Mouse (Mus musculus): ENCODE data around the gene Usp29. TPM values are rescaled to one million over a fixed set of nuclear protein-coding genes. Genes with fewer than 3 reads are reported as not detected.
"Not testable (repeated sequence)": the region's sequence is repeated elsewhere in the genome, so short reads cannot be mapped to it uniquely, and the experiment has no call there.

Usp29 gene
- total RNA-seq, 2 experiments from 2014 or later = not detected

DNA sequence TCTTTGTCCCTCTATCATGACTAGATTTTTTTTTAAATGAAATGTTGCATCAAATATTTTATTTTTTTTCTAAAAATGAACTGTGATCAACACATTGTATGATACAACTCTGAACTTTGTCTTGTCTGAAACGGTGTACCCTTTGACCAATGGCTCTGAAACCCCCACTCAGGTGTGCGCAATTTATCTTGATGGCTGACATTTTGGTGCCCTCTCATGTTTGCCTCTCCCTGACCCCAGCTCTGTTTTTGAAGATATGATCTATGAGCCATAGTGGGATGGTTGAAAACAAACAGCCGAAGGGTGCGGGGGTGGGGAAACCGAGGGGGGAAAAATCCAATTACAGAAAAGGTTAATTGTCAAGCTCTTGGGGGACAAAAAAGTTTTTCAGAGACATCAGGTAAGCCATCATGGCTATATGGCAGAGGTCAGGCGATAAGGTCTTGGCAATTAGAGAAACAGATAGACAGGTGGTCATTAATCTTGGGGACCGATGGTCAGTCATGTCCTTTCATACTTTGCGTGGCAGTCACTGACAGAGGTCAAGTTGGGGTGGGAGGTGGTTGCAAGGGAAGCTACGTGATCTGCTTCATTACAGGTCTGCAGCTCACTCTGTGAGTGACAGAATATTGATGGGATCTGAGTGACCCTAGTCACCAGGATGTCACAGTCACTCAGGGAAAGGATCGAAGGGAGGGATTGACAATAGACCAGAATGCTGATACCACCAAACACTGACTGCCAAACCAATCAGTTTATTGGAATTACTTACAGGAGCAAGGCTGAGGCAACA lies 125.4 kb downstream of the Usp29 start:
- ATAC-seq (replicated peaks; ENCODE audit: low FRiP score, low TSS enrichment, poor library complexity, severe bottlenecking) = no peak

DNA sequence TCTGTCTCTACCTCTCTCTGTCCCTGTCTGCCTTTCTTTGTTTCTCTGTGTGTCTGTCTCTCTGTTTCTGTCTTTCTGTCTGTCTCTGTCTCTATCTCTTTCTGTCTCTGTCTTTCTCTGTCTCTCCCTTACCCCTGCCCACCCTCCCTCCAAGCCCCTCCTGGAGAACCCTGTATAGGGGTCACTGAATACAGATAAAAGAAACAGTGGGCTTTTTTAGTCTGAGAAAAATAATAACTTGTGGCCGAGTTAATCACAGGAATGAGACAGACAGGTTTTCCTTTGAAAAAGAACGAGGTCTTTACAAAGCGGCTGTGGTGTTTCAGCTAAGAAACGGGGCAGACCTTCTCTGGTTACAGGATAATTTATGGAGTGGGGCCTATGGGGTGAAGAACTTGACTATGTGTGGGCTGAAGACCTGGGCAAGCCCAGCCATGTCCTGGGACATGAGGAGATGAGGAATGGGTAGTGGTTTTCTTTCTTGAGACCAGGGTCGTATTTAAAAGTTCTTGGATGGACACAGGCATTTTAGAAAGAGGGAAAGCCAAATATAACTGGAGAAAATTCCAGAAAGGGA lies 128.4 kb downstream of the Usp29 start:
- no peak for ATAC-seq (replicated peaks; ENCODE audit: low FRiP score, low TSS enrichment, poor library complexity, severe bottlenecking)

DNA sequence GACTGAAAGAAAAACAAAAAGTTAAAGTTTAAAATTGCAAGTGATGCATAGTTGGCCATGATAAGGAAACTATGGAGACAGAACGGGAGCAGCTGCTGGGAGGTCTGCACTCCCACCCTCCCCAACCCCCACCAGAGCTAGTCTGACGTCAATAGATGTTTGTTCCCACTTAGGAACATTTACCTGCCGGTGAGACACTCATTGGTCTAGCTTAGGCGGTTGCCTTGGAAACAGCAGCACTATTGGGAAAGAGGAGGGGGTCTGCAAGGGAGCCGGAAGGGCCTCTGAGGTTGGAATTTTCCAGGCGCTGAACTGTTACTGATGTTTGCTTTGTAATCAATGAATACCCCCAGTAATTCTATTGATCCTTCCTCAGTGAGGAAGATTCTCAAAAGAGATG lies 130.3 kb downstream of the Usp29 start:
- no peak for ATAC-seq (replicated peaks; ENCODE audit: low FRiP score, low TSS enrichment, poor library complexity, severe bottlenecking)

DNA sequence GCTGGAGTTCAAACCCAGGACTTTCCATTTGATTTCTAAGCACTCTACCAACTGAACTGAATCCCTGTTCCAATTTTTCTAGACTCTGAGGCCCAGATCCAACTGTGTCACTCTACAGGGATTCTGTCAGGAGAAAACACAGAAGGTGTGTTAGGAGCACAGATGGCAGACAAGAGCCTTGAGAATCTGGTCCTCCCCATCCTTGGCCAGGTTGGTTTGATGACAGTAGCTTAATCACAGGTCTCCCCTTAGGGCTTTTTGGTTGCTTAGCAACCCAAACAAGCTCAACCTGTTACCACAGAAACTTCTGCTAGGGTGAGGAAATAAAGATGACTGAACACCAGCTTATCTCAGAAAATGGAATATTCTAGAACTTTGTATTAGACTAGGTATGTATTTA lies 136.0 kb downstream of the Usp29 start:
- ATAC-seq (replicated peaks; ENCODE audit: low FRiP score, low TSS enrichment, poor library complexity, severe bottlenecking) = no peak

DNA sequence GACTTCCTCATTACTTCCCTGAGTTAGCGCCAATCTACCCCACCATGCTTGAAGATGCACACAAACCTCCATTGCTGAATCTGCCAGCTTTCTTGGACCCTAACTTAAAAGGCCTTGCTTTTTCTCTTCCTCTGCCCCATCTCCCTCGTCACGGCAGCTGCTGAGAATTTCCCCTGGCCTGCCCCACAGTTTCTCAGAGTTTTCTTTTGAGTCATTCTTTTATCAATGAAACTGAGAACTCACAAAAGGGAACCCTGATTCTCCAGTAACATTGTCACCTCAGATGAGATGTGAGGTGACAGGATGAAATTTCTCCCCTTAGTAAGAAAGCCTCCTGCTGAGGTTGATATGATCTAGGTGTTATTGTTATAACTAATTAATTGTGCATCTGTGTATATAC lies 138.5 kb downstream of the Usp29 start:
- ATAC-seq (replicated peaks; ENCODE audit: low FRiP score, low TSS enrichment, poor library complexity, severe bottlenecking) = no peak

DNA sequence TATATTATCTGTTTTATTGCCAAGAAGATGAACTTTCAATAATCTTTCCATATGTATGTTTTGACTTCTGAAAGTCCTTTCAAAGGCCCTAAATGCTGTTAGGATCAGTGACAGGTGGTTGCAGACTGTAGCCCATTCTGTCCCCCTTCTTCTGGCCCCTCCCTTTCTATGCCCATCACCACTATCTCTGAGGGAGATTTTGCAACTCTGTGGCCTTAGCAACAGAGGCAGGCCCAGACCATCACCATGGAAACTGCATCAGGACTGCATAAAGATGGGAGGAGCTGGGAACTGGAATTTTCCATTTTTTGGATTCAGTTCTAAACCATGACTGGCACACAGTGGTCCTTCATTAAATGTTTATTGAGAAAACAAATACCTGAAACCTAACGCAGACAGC lies 139.2 kb downstream of the Usp29 start:
- no peak for ATAC-seq (replicated peaks; ENCODE audit: low FRiP score, low TSS enrichment, poor library complexity, severe bottlenecking)

DNA sequence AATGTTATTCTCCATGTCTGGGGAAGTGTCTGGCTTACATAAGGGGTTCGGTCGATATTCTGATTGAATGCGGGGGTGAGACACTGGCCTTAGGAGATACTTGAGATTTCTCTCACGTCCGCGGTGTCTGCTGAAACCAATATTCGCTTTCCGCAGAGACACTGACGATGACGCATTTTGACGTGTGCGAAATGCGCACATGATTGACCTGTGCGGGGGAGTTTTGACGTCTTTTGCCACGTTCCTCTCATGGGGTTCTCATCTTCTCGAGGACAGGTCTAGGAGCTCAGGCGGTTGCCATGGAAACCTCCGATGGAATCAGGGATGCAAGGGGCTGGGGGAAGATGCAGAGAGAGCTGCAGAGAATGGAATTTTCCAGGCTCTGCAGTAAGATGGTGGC lies 144.1 kb downstream of the Usp29 start:
- ATAC-seq (replicated peaks; ENCODE audit: low FRiP score, low TSS enrichment, poor library complexity, severe bottlenecking) = no peak

DNA sequence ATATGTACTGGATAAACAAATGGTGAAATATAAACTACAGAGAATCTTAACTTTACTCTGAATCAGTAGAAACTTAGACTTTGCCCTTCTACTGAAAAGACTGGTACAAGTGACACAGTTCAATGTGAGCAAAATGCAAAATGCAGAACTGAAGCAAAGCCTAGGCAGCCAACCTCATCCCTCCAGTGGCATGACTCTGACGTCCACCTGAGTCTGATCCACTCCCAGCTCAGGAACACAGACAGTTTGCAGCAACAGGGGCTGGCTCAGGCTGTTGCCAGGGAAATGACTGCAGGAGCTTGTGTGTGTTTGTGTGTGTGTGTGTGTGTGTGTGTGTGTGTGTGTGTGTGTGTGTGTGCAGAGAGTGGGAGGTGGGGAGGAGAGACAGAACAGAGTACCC lies 147.8 kb downstream of the Usp29 start:
- ATAC-seq (replicated peaks; ENCODE audit: low FRiP score, low TSS enrichment, poor library complexity, severe bottlenecking) = no peak

DNA sequence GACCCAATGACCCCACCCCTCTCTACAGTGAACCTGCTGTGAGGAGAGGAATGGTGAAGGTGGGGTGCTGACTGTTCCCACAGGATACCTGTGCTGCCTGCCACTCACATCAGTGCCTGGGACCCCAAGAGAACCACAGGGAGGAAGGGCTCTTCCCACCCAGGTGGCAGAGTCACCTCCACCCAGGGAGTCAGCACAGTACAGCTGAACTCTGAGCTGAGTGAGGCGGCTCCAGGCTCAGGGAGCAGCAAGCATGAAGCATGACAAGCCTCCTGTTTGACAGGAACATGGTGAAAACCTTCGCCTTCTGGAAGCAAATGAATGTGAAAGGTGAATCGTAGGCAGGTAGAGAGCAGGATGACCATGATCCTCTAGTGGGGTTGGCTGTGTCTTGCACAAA lies 148.5 kb downstream of the Usp29 start:
- ATAC-seq (replicated peaks; ENCODE audit: low FRiP score, low TSS enrichment, poor library complexity, severe bottlenecking) = not testable (repeated sequence)

DNA sequence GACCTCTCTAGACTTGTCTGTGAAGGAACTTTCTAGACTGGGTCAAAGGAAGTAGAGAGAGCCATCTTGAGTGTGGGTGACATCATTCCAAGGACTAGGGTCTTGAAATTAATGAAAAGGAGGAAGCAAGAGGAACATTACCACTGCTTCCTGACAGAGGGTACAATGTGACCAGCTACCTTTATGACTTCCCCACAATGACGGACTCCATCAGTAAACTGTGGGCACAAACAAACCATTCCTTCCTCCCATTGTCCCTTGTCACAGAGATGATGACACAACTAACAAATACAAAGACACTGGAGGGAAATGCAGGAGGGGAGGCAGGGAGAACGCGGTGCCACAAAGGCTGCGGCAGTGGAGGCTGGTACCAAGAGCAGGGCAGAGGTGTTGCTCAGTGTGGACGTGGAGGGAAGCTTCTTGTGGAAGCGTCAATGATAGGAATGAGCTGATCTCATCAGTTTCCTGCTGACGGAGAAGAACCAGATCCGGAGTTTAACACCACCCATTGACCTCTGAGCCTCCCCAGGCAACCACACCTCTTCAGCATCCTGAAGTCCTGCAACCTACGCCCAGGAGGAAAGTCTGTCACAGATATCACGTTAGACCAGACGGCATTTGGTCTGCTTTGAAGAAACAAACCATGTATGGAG lies 149.3 kb downstream of the Usp29 start:
- ATAC-seq (replicated peaks; ENCODE audit: low FRiP score, low TSS enrichment, poor library complexity, severe bottlenecking) = no peak

DNA sequence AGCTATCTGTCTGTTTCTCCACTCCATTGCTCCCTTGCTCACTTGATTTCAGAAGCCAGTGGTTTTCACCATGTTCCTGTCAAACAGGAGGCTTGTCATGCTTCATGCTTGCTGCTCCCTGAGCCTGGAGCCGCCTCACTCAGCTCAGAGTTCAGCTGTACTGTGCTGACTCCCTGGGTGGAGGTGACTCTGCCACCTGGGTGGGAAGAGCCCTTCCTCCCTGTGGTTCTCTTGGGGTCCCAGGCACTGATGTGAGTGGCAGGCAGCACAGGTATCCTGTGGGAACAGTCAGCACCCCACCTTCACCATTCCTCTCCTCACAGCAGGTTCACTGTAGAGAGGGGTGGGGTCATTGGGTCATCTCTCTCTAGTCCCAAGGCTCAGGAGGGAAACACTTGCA lies 150.5 kb downstream of the Usp29 start:
- ATAC-seq (replicated peaks; ENCODE audit: low FRiP score, low TSS enrichment, poor library complexity, severe bottlenecking) = not testable (repeated sequence)

DNA sequence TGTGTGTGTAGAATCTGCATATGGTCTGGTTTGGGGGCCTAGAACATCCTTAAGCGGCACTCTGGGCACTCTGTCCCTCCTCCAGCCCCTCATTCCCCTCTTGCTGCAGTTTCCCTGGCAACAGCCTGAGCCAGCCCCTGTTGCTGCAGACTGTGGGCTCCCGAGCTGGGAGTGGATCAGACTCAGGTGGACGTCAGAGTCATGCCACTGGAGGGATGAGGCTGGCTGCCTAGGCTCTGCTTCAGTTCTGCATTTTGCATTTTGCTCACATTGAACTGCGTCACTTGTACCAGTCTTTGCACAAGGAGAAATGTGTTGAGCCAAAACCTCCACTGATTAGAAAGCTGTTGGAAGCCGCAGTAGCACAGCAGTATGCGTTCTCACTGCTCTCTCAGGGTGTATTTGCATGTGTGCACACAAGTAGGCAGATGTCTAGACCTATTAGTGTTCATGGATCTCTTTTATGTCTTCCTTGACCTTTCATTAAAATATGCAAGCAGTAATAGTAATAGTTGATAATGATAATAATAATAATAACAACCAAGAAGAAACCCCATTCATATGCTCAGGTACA lies 151.2 kb downstream of the Usp29 start:
- no peak for ATAC-seq (replicated peaks; ENCODE audit: low FRiP score, low TSS enrichment, poor library complexity, severe bottlenecking)

DNA sequence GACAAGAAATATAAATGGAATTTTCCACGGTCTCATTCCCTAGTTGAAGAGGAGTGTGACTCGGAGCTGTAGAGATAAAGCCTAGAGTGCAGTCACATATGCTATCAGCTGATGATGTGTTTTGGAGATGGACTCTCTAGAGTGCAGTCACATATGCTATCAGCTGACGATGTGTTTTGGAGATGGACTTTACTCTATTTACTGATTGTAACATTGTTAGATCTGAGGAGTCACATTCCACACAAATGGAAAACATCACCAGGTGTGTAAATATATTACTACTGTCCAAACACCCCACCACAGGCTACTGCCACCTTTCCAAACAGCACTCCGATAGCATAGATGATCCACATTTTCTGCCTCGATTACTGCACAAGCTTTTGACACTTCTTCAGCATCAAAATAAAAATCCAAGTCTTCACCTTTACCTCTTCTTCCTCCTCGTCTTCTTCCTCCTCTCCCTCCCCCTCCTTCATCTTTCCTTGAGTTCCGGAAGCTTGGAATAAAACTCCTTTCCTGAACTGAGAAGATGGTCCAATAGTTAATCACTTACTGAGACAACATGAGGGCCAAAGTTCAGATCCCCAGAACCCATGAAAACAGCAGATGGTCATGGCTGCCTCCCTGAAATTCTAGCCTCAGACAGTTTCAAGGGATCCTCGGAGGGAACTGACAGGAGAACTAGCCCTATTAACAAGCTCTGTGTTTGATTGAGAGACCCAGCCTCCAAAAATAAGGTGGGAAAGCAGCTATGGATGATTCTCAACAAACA lies 153.2 kb downstream of the Usp29 start:
- no peak for ATAC-seq (replicated peaks; ENCODE audit: low FRiP score, low TSS enrichment, poor library complexity, severe bottlenecking)

DNA sequence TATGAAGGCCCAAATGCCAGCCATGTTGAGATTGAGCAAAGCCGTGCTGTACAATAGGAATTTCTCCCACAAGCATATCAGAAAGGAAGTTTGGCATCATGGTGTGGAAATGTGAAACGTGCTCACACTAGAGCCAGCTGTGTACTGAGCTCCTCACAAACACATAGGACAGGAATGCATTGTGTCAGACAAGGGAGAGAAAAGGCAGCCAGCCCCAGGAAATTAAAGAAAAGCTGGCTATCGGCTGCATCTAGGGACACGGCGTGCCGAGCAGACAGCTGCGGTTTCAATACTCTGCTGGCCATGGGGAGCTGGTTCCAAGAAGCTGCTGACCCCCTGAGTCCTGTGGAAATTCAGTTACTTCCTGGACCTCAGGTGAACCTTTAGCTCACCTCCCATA lies 155.0 kb downstream of the Usp29 start:
- ATAC-seq (replicated peaks; ENCODE audit: low FRiP score, low TSS enrichment, poor library complexity, severe bottlenecking) = no peak

DNA sequence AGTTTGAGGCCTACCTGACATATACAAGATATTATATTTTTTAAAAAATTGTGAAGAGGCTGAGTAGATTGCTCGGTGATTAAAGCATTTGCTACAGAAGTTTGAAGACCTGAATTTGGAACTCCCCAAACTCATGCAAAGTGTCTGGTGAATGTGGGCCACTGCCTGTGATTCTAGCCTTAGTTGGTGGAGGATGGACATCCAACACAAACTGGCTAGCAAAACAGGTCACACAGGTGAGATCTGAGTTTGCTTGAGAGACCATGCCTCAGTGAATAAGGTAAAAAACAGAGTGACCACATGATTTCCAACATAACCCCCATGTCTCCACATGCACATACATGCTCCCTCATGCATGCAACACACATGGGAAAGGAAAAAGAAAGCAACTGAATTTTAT lies 156.5 kb downstream of the Usp29 start:
- ATAC-seq (replicated peaks; ENCODE audit: low FRiP score, low TSS enrichment, poor library complexity, severe bottlenecking) = no peak

DNA sequence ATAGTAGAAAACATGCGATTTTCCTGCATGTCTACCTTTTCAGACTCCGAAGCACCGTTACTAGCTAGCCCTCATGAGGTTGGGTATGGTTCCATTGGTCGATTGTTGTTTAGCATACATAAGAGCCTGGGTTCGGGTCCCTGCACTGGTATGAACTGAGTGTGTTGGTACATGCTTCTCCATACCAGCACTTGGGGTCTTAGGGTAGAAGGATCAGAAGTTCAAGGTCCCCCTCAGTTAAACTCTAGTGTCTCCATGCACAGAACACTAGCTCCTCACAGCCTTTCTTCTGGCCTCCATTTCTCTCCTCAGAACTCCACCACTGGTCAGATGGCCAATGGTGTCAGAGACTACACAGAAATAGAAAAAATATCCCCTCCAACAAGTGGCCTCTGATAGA lies 159.5 kb downstream of the Usp29 start:
- no peak for ATAC-seq (replicated peaks; ENCODE audit: low FRiP score, low TSS enrichment, poor library complexity, severe bottlenecking)

DNA sequence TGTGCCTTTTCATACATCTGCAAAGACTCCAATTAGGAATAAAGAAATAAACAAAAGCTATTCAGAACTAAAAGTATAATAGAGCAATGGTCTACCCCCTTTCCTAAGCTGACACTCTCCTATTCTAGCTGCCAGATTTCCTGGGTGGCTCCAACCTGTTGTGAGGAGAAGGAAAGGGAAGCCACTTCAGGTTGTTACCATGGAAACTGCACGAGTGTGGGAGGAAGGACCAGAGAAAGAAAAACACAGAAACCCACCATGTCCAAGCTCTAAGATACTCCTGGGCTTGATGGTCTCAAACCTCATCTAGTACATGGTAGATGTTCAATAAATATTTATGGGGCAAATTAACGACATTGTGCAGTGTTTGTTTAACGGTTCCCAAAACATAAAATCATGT lies 160.8 kb downstream of the Usp29 start:
- no peak for ATAC-seq (replicated peaks; ENCODE audit: low FRiP score, low TSS enrichment, poor library complexity, severe bottlenecking)

DNA sequence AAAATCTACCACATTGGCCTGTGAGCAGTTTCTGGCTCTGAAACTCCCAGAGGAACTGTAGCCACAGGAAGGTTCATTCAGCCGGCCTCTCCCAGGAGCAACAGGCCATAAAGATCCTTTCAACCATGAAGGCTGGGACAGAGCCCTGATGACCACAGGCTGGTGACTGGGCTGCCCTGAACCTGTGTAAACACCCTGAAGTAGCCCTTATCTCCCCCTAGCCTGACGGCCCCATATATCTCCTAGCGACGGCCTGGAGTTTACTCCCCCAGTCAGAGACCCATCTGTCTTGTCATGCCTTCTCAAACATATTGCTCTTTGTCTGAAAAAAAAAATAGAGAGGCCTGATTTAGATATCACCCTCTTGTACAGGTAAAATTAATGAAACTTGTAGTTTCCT lies 166.6 kb downstream of the Usp29 start:
- ATAC-seq (replicated peaks; ENCODE audit: low FRiP score, low TSS enrichment, poor library complexity, severe bottlenecking) = not testable (repeated sequence)

DNA sequence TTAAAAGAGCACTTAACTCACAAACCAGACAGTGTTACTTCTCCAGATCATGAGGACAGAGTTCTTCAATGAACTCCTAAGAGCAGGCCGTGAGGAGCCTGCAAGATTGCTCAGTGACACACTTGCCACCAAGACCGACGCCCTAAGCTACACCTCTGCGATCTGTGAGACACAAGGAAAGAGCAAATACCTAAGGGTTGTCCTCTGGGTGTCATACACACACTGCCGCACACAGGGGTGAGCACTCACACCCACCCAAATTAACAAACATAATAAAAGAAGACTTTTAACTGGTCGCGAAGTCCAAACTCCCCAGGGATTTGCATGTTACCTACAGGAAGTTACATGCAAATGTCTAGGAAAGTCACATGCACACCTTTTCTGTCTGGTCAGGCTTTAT lies 170.3 kb downstream of the Usp29 start:
- ATAC-seq (replicated peaks; ENCODE audit: low FRiP score, low TSS enrichment, poor library complexity, severe bottlenecking) = no peak

DNA sequence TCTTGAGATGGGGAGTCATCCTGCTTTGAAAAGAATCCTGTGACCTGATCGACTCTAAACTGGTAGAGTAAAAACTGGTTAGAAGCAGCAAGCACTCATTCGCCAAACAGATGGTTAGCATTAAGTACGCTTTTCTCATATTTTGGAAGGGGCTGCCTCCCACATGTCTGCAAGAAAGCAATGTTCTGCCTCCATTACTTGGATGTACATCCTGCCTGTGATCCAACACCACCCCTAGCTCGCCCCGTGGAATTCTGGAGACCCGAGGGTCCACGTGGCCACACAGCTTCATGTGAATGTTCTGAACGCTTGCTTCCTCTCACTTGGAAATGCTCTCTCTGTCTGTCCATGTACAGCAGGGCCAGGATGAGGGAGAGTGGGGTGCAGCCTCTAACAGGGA lies 173.1 kb downstream of the Usp29 start:
- ATAC-seq (replicated peaks; ENCODE audit: low FRiP score, low TSS enrichment, poor library complexity, severe bottlenecking) = no peak

Data from megakaryocyte-erythroid progenitor cell, adult 5-6 weeks (primary cell).